Mouse (Mus musculus) heart, embryonic 15.5 days (tissue): Measurements from ENCODE around the gene Atp2b2. TPM values are rescaled to one million over a fixed set of nuclear protein-coding genes. Genes with fewer than 3 reads are reported as not detected.

Experiments used
- ATAC-seq: fragments of 200-750 bp; cut with Nextera tagmentation; replicated peaks from 2 replicates; pipeline ENCODE4 v1.8.0; 2017; ENCODE audit warnings: low read depth, moderate TSS enrichment; ENCODE audit not compliant: insufficient number of reproducible peaks, insufficient read depth, low FRiP score
- H3K27ac ChIP-seq: fragments of 300-500 bp; sonication (generic); 2 replicates; pipeline ENCODE4 v1.5.1; 2015; ENCODE audit warnings: mild to moderate bottlenecking, inconsistent platforms
- H3K27me3 ChIP-seq: fragments of 300-500 bp; sonication (generic); 2 replicates; pipeline ENCODE4 v1.6.1; 2015; ENCODE audit warnings: inconsistent platforms
- H3K36me3 ChIP-seq: fragments of 300-500 bp; sonication (generic); 2 replicates; pipeline ENCODE4 v1.6.1; 2015; ENCODE audit warnings: mild to moderate bottlenecking, inconsistent platforms
- H3K4me1 ChIP-seq: fragments of 300-500 bp; sonication (generic); replicated peaks from 2 replicates; pipeline ENCODE4 v1.6.1; 2015; ENCODE audit warnings: inconsistent platforms
- H3K4me2 ChIP-seq: fragments of 300-500 bp; sonication (generic); 2 replicates; pipeline ENCODE4 v1.6.1; 2015; ENCODE audit warnings: inconsistent platforms, mild to moderate bottlenecking, moderate library complexity
- H3K4me3 ChIP-seq: fragments of 300-500 bp; sonication (generic); 2 replicates; pipeline ENCODE4 v1.5.1; 2015; ENCODE audit warnings: mild to moderate bottlenecking, inconsistent platforms
- H3K9ac ChIP-seq: fragments of 300-500 bp; sonication (generic); 2 replicates; pipeline ENCODE4 v1.6.1; 2015; ENCODE audit warnings: mild to moderate bottlenecking, inconsistent platforms
- H3K9me3 ChIP-seq: fragments of 300-500 bp; sonication (generic); replicated peaks from 2 replicates; pipeline ENCODE4 v1.6.1; 2016; ENCODE audit warnings: inconsistent platforms
- WGBS: fragments of 180-500 bp; shearing (Covaris S2); methylation state at CpG from one replicate; pipeline ENCODE4 v1.1.7; 2015; ENCODE audit warnings: mixed read lengths; 5-methylcytosine and 5-hydroxymethylcytosine counted together
- polyA plus RNA-seq: library from polyadenylated mRNA; unstranded; fragments of >200 nt; fragmentation: Nextera tagmentation; extraction: Ambion mirVana; gene quantifications from 2 replicates; pipeline ENCODE4 v1.2.1, GENCODE M21; 2015

Gene Atp2b2
- polyA plus RNA-seq, 1 experiment from 2014 or later: 0.09 TPM

DNA sequence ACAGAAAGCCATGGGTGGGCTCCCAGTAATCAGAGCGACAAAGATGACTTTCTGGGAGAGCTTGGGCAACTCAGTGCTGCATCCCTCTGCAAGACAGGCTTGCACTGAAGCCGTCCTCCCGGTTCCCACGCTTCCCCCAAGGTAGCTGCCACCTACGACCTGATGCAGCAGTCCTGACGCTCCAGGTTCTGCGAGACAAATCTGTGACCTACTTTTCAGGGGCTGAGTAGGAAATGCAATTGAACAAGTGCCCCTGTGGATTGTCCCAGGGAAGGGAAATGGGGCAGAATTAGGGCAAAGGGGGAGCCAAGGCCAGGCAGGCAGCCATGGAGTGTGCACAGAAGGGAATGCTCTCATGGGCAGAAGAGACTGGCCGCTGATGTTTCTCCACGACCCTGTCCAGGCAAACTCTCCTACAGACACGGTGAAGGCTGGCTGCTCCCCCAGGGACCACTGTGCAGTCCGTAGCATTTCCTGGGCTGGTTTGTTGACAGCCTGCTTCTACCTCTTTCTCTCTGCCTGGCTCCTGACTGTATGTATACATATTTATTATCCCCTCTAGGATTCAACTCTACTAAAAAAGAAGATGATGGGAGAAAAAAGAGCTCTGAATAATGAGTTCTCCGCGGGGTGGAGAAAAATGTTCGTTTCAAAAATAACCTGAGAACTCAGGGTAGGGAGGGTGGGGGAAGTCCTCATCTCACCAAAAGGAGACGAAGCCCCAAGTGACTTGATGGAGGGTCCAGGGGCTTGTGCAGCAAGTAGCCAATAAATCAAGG lies 15.8 kb upstream of the Atp2b2 start:
- peaks cover 17% of the 10 kb centered on the region; the same call in 1 of the 2 replicates for H3K27me3 ChIP-seq
- no peak overlapping the region for H3K9ac ChIP-seq
- ATAC-seq: no peak
- no peak overlapping the region for H3K4me3 ChIP-seq
- no peak overlapping the region for H3K4me2 ChIP-seq
- H3K27ac ChIP-seq: no peak overlapping the region
- no peaks in the 10 kb centered on the region for H3K36me3 ChIP-seq
- H3K9me3 ChIP-seq: no peaks in the 10 kb centered on the region
- H3K4me1 ChIP-seq: no peaks in the 10 kb centered on the region
- 58% methylated on average over 15 of the region's 15 CpGs for WGBS

DNA sequence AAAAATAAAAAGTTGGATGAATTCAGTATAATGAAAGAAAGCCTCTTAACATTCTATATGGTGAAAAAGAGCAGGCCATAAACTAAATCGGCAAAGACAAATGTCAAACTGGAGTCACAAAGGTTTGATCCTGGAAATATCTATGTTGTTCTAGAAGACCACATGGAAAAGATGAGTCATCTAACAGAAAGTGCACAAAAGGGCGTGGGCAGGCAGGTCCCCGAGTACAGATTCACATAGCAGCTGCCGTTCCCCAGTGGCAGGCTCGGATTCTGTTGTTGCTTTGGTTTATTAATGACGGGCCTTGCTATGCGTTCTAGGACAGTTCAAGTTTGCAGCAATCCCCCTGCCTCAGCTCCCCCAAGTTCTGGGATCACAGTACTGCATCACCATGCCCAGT lies 12.9 kb upstream of the Atp2b2 start:
- no peaks in the 10 kb centered on the region for H3K4me1 ChIP-seq
- peaks cover 12% of the 10 kb centered on the region; the same call in 1 of the 2 replicates for H3K27me3 ChIP-seq
- H3K9ac ChIP-seq: no peak overlapping the region
- H3K9me3 ChIP-seq: no peaks in the 10 kb centered on the region
- 66% methylated on average over 7 of the region's 7 CpGs for WGBS
- ATAC-seq: no peak
- no peak overlapping the region for H3K4me3 ChIP-seq
- H3K4me2 ChIP-seq: no peak overlapping the region
- H3K27ac ChIP-seq: no peak overlapping the region
- H3K36me3 ChIP-seq: no peaks in the 10 kb centered on the region

DNA sequence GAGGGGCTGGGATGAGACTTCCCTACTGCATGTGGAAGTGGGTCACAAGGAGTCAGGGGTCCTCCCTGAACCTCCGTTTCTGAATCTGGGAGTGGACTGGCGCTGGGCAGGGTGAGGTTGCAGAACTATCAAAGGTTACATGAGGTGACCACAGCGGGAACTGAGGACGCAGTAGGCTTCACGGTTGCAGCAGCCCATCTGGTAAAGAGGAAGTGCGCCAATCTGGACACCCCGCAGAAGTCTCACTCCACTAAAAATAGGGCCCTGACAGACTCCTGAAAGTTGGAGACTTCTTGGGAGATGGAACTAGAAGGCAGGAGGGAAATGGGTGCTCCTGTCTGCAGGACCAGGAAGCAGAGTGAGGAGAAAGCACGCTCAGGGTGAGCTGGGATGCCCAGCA lies 2.5 kb upstream of the Atp2b2 start:
- ATAC-seq: no peak
- no peaks in the 10 kb centered on the region for H3K9me3 ChIP-seq
- H3K27ac ChIP-seq: no peak overlapping the region
- no peak overlapping the region for H3K4me2 ChIP-seq
- H3K4me1 ChIP-seq: peaks cover 7% of the 10 kb centered on the region; the same call in 1 of the 2 replicates
- H3K4me3 ChIP-seq: no peak overlapping the region
- peaks cover 63% of the 10 kb centered on the region for H3K27me3 ChIP-seq
- no peak overlapping the region for H3K9ac ChIP-seq
- no peaks in the 10 kb centered on the region for H3K36me3 ChIP-seq
- 67% methylated on average over 8 of the region's 8 CpGs for WGBS

DNA sequence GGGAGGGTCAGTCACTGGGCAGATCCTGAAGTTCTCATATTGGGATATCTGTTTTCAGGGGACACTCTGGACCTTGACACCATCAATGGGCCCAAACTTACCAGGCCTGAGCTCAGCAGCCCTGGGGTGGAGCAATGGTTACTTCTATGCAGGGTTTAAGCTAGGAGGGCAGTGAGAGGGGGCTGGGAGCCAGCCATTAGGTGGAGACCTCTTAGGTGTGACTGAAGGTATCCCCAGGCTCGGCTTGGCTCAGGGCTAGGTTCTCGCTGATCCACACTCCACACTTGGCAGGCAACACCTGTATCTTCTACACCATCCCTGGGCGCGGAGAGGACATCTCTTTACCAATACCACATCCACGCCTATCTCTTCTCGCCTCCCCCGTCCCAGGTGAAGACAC lies 423 bp upstream of the Atp2b2 start:
- Histone ChIP-seq H3K36me3 (no peaks in the 10 kb centered on the region), H3K27ac (no peak overlapping the region), H3K4me3 (no peak overlapping the region), H3K27me3 (peaks cover 79% of the 10 kb centered on the region), H3K4me1 (peaks cover 7% of the 10 kb centered on the region; the same call in 1 of the 2 replicates), H3K9me3 (no peaks in the 10 kb centered on the region), H3K4me2 (no peak overlapping the region), H3K9ac (no peak overlapping the region)
- WGBS: 74% methylated on average over 7 of the region's 7 CpGs
- no peak for ATAC-seq

DNA sequence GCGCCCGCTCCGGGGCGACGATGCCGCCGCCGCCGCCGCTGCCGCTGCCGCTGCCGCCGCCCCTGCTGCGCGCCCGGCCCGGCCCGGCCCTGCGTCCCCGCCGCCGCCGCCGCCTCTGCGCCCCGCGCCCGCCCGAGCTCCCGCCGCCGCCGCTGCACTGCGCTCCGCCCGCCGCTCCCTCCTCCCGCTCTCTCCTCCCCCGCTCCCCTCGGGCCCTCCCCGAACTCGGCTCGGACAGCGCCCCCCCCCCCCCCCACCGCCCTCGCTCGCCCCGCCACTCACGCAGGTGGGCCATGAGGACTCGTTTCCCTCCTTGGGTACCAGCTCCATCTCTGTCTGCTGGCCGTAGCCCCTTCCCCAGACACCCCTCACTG lies 515 bp downstream of the Atp2b2 start:
- peak overlapping the region; percentile 20 for H3K9ac ChIP-seq
- no peaks in the 10 kb centered on the region for H3K36me3 ChIP-seq
- peaks cover 83% of the 10 kb centered on the region for H3K27me3 ChIP-seq
- H3K4me2 ChIP-seq: peak overlapping the region; percentile 85
- H3K4me1 ChIP-seq: peaks cover 7% of the 10 kb centered on the region; the same call in 1 of the 2 replicates
- H3K27ac ChIP-seq: no peak overlapping the region
- 5% methylated on average over 6 of the region's 52 CpGs for WGBS
- no peaks in the 10 kb centered on the region for H3K9me3 ChIP-seq
- no peak for ATAC-seq
- peak overlapping the region; percentile 43 for H3K4me3 ChIP-seq

DNA sequence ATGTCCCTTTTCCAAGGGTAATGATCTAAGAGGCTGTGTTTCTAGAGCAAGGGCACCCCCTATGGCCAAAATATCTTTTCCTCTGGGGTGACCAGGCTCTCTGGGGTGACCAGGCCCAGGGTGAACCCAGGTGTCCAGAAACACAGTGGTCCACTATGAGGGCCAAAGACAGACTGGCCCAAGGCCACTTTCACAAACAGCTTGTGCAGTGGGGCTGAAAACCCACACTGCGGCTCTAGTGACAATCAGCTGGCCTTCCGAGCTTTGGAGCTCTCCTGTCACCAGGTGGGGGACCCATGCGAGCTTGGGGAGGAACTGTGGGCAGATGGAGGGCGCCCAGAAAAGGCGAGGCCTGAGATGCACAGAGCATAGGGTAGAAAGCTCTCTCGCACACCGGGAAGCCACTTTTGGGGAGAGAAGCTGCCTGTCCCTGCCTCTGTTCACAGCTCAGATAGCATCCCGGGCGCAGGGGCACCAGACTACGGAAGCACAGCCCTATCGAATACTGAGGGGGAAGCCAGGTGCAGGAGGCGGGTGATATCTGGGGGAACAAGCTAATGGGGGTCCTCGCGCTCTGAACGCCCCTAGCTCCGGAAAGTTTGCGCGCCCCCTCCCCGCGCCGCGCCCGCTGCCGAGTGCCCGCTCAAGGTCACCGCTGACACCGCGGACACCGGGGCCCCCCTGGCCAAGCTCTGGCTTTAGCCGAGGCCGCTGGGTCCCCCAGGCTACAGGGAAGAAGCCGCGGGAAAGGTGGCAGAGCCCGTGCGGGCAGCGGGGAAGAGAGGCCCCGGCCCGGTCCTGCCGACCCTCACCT lies 1.1 kb downstream of the Atp2b2 start:
- ATAC-seq: no peak
- Histone ChIP-seq H3K9me3 (no peaks in the 10 kb centered on the region), H3K4me3 (peak overlapping the region; percentile 43), H3K27me3 (peaks cover 87% of the 10 kb centered on the region), H3K4me2 (peak overlapping the region; percentile 85), H3K36me3 (no peaks in the 10 kb centered on the region), H3K9ac (peak overlapping the region; percentile 20), H3K4me1 (peaks cover 7% of the 10 kb centered on the region; the same call in 1 of the 2 replicates), H3K27ac (no peak overlapping the region)
- WGBS: 2% methylated on average over 39 of the region's 39 CpGs

DNA sequence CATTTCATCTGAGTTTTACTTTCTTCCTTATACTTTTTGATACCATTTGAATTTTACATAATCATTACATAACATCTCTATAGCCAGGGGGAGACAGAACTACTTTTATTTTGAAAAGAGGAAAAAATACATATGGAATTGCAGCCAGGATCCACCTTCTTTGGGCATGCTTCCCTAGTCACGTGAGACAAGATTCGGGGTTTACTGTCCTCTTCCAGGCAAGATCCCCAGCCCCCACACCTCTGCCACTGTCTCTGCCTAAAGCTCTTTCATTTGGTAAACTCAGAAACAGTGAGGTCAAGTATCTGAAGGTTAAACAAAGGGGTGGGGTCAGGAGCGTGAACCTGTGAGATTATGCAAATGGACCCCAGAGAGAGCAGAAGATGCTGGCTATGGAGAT lies 6.7 kb downstream of the Atp2b2 start:
- no peaks in the 10 kb centered on the region for H3K9me3 ChIP-seq
- no peak overlapping the region for H3K4me3 ChIP-seq
- H3K9ac ChIP-seq: no peak overlapping the region
- no peak for ATAC-seq
- peaks cover 46% of the 10 kb centered on the region for H3K27me3 ChIP-seq
- no peaks in the 10 kb centered on the region for H3K36me3 ChIP-seq
- no peak overlapping the region for H3K4me2 ChIP-seq
- no peak overlapping the region for H3K27ac ChIP-seq
- H3K4me1 ChIP-seq: no peaks in the 10 kb centered on the region
- WGBS: 58% methylated on average over 3 of the region's 3 CpGs

DNA sequence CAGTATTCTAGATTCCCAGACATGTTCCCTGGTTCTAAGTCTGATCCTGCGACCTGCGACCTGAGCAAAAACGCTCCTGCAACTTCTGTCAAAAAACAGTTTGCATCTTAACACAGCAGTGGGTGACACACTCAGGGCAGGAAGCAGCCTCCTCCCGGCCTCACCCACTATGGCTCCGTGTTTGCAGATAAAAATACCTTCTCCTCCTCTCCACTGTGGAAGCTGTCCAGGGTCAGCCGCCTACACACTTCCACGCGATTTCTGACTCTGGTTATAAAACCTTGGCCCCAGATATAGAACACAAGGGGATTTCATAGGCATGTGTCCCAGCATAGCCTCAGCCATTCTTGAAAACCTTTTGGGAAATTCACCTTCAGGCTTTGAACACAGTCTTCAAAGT lies 9.6 kb downstream of the Atp2b2 start:
- Histone ChIP-seq H3K9ac (no peak overlapping the region), H3K4me2 (no peak overlapping the region), H3K36me3 (no peaks in the 10 kb centered on the region), H3K27me3 (peaks cover 23% of the 10 kb centered on the region; the same call in 1 of the 2 replicates), H3K27ac (no peak overlapping the region), H3K9me3 (no peaks in the 10 kb centered on the region), H3K4me3 (no peak overlapping the region), H3K4me1 (no peaks in the 10 kb centered on the region)
- no peak for ATAC-seq
- 59% methylated on average over 8 of the region's 8 CpGs for WGBS

DNA sequence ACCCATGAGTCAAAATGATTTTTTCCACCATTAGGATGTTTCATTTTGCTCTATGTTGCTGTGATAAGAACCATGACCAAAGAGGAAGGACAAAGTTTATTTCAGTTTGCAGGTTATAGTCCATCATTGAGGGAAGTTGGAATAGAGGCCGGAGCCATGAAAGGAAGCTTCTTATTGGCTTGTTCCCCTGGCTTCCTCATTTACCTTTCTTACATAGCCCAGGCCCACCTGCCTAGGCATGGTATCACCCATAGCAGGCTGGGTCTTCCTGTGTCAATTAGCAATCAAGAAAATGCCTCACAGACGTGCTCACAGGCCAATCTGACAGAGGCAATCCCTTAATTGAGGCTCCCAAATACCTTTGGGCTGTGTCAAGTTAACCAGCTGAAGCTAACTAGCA lies 18.6 kb downstream of the Atp2b2 start:
- Histone ChIP-seq H3K9me3 (no peaks in the 10 kb centered on the region), H3K9ac (no peak overlapping the region), H3K36me3 (no peaks in the 10 kb centered on the region), H3K27ac (no peak overlapping the region), H3K4me3 (no peak overlapping the region), H3K4me2 (no peak overlapping the region), H3K27me3 (peaks cover 3% of the 10 kb centered on the region; the same call in 1 of the 2 replicates), H3K4me1 (no peaks in the 10 kb centered on the region)
- 68% methylated on average over 2 of the region's 2 CpGs for WGBS
- ATAC-seq: no peak

DNA sequence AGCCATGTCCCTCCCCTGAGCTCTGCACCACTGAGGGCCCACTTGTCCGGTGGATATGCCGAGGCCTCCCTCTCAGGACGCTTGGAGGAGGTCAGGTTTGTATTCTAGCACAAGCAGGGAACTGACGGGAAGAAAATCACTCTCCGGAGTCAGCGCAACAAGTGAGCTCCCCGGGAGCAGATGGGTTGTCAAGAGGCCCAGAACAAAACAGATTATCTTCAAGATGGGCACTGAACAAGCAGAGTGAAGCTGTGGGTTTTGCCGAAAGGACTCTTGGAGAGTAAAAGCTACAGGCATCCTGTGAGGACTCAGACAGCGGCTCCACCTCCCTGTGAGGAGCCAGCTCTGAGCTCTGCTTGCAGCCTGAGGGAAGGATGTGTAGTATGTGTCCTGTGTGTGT lies 20.3 kb downstream of the Atp2b2 start:
- no peaks in the 10 kb centered on the region for H3K4me1 ChIP-seq
- ATAC-seq: no peak
- WGBS: 69% methylated on average over 9 of the region's 9 CpGs

DNA sequence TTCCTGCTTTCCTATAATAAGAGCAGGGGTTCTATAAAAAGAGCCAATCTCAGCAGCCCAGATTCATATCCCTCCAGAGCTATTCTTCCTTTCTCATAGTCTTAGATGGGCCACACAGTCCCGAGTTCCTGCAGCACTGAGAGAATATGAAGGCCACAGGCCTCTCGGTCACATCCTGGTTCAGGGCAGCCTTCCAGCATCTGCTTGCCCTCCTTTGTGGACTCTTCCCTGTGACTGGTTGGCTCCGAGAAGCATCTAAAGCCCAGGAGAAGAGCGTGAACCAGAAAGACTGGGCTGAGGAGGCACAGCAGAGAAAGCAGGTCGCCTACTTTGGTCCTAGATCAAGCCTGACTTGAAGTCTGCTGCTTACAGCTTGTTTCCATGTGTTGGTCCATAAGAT lies 28.6 kb downstream of the Atp2b2 start:
- H3K4me1 ChIP-seq: no peaks in the 10 kb centered on the region
- H3K27me3 ChIP-seq: no peaks in the 10 kb centered on the region; the same call in none of the 2 replicates
- H3K9me3 ChIP-seq: no peaks in the 10 kb centered on the region
- no peaks in the 10 kb centered on the region for H3K36me3 ChIP-seq
- no peak overlapping the region for H3K4me3 ChIP-seq
- 64% methylated on average over 5 of the region's 5 CpGs for WGBS
- no peak overlapping the region for H3K4me2 ChIP-seq
- H3K27ac ChIP-seq: no peak overlapping the region
- no peak for ATAC-seq
- no peak overlapping the region for H3K9ac ChIP-seq

More for the DNA sequence above, 20.3 kb downstream of the Atp2b2 start:
- no peaks in the 10 kb centered on the region for H3K36me3 ChIP-seq
- H3K9me3 ChIP-seq: no peaks in the 10 kb centered on the region
- no peak overlapping the region for H3K4me3 ChIP-seq
- no peak overlapping the region for H3K9ac ChIP-seq
- no peak overlapping the region for H3K4me2 ChIP-seq
- no peak overlapping the region for H3K27ac ChIP-seq
- peaks cover 3% of the 10 kb centered on the region; the same call in 1 of the 2 replicates for H3K27me3 ChIP-seq
